Mouse (Mus musculus): ENCODE measurements around the gene Sept9. TPM values are rescaled to one million over a fixed set of nuclear protein-coding genes. Genes with fewer than 3 reads are reported as not detected.
A peak's percentile ranks its signal among the peaks of the same experiment; 100 is the strongest.

Sept9 gene
- polyA plus RNA-seq, 1 experiment from 2014 or later = 165 TPM

DNA sequence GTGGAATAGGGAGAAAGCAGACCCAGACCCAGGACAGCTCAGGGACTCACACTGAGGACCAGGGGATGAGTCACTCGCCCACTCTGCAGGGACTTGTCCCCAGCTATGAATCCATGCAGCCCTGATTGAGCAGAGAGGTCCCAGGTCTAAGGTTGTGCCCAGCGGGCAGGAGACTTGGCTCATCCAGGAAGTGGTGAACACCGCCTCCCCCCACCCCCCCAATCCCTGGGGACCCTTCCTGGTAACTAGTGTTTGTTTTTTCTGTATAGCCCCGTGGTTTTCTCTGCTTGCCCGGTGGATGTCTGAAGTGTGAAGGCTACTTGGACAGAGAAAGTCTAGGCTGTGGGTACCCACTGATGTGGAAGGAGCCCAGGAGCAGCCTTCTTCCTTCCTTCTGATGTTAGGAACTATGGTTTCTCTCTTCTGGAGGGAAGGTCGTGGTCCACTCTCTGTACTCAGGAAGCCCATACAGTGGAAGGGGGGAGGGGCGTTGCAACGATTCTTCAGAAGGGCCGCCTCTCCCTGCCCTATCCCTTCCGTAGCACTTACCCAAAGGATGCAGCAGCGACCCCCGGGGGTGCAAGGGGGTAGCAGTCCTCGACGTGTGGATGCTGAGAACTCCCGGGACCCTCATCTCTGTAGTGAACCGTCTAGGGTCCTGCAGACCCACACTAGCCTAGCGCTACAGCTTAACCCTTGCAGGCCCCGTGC lies 66.0 kb downstream of the Sept9 start:
- H3K4me2 ChIP-seq (replicated peaks) = peak overlapping the region; percentile 89
- no peaks in the 10 kb centered on the region for H3K36me3 ChIP-seq
- 0 out of 2 replicates have a peak overlapping the region, but pooled peaks have one; percentile 46 for H3K27ac ChIP-seq
- H3K9me3 ChIP-seq = no peaks in the 10 kb centered on the region
- peak; percentile 39 for ATAC-seq (ENCODE audit: low FRiP score, low read depth)
- peak overlapping the region; percentile 62 for H3K4me3 ChIP-seq
- 6% methylated on average over 18 of the region's 18 CpGs for WGBS
- H3K9ac ChIP-seq = peak overlapping the region; percentile 73; the same call in 1 of the 2 replicates
- H3K4me1 ChIP-seq = peaks cover 69% of the 10 kb centered on the region
- H3K27me3 ChIP-seq (replicated peaks) = no peaks in the 10 kb centered on the region

DNA sequence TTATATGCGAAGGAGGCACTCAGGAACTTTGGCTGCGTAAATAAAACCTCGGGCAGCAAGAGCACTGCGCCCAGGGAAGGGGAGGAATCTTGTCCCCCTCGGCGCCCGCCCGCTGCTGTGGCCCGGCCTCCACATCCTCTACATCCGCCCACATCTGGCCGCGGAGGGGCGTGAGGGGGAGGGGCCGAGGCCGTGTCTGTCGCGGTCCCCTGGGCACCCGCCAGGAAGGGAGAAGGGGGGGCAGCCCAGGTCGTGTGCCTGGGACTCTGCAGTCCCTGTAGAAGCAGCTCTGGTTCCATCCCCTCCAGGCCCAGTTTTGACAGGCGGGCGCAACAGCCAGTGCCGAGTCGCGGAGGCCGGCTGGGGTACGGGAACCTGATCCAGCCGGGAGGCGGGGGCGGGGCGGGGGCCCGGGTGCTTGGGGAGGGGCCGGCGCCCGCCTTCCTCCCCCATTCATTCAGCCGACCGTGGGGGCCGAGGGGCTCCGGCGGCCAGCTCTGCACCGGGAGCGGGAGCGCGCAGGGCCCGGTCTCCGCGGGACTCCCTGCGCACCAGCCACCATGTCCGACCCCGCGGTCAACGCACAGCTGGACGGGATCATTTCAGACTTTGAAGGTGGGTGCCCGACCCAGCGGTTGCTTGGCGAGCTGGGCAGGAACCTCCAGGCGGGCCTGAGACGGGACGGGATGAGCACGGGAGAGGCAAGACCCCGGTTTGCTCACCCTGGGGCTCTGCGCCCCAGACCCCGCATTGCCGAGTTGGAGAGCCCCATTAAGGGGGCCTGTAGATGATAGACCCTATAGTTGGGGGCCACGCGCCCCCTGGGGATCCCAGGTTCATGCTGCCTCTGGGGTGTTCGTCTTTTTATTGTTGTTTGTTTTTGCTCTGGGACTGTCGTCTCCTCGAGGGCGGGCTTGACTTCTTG lies 66.8 kb downstream of the Sept9 start:
- Histone ChIP-seq H3K9me3 (no peaks in the 10 kb centered on the region), H3K27ac (peak overlapping the region; percentile 46), H3K36me3 (no peaks in the 10 kb centered on the region), H3K4me3 (peak overlapping the region; percentile 62), H3K9ac (peak overlapping the region; percentile 73), H3K4me2 (replicated peaks) (peak overlapping the region; percentile 89), H3K27me3 (replicated peaks) (no peaks in the 10 kb centered on the region), H3K4me1 (peaks cover 69% of the 10 kb centered on the region)
- ATAC-seq (ENCODE audit: low FRiP score, low read depth) = peak; percentile 57
- under 1% methylated on average over 68 of the region's 69 CpGs for WGBS

DNA sequence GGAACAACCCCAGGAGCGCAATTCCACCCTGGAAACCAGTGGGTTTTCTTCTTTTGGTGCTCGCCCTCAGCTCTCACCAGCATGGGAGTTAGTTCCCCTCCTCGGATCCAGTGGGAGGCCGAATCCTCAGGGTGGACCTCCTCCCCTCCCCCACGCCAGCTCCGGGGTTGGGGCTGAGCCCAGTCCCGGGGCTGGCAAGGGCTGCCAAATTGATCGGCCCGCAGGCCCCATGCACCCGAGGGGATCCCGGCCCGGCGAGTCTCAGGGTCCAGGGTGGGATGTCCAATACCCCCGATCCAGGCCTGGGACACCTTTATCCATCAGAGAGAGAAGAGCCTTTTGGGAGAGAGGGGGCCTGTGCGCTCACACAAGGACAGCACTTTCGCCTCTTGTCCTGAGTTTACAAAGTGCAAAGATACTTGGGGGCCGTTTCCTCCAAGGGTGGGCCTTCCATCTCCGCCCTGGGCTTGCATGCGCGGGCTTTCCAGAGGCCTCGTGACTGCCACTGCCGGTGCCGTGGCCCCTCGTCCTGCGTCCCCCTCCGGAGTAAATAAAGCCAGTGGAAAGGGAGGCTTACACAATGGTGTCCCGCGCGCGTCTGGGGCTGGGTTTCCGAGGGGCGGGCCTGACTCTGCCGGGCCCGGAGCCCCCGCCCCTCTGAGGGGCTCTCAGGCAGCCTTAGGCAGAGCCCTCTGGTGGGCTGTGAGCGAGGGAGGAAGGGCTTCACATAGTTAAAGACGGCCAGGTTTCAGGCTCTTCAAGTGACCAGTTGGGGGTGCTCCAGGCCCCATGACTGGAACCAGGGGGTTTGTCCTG lies 67.7 kb downstream of the Sept9 start:
- Histone ChIP-seq H3K4me3 (peak overlapping the region; percentile 62), H3K9ac (peak overlapping the region; percentile 73), H3K27ac (peak overlapping the region; percentile 46; the same call in 1 of the 2 replicates), H3K4me1 (peaks cover 69% of the 10 kb centered on the region), H3K27me3 (replicated peaks) (no peaks in the 10 kb centered on the region), H3K4me2 (replicated peaks) (peak overlapping the region; percentile 89), H3K36me3 (no peaks in the 10 kb centered on the region), H3K9me3 (no peaks in the 10 kb centered on the region)
- peak; percentile 66 for ATAC-seq (ENCODE audit: low FRiP score, low read depth)
- under 1% methylated on average over 37 of the region's 37 CpGs for WGBS

GRCm38 (mm10) chr11:117267828-117268227 lies 68.4 kb downstream of the Sept9 start:
- H3K4me1 ChIP-seq = peaks cover 72% of the 10 kb centered on the region
- H3K27me3 ChIP-seq (replicated peaks) = no peaks in the 10 kb centered on the region
- peak overlapping the region; percentile 89 for H3K4me2 ChIP-seq (replicated peaks)
- peak overlapping the region; percentile 62 for H3K4me3 ChIP-seq
- H3K9me3 ChIP-seq = no peaks in the 10 kb centered on the region
- H3K9ac ChIP-seq = peak overlapping the region; percentile 73; the same call in 1 of the 2 replicates
- WGBS = 17% methylated on average over 4 of the region's 4 CpGs
- H3K36me3 ChIP-seq = no peaks in the 10 kb centered on the region
- no peak for ATAC-seq (ENCODE audit: low FRiP score, low read depth)
- no peak overlapping the region for H3K27ac ChIP-seq

DNA sequence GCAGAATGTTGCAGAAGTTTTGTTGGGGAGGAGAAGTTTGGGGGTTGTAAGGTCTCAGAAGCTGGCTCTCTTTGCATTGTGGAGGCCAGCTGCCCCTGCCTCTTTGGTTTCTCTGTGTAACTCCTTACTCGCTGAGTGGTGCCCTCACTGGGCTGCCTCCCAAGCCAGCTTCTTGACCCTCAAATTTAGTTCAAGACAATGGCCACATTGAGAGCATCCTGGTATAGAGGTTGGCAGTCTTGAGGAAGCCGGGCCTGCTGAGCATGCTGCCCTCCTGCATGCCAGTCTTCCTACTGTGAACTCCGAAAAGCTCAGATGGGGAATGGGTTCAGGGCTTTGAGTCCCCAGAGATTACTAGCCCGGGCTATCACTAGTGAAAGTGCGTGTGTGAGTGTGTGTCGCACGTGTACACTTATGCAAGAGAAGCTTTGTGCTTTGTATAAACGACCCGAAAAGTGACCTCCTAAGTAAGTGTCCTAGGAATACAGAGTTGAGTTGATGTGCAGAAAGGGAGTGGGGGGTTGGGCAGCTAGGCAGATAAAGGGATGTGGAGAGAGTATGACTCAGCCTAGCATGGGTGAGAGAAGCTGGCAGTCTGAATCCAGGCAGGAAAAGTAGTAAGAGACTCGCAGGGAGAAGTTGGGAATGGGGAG lies 69.0 kb downstream of the Sept9 start:
- H3K4me2 ChIP-seq (replicated peaks) = peak overlapping the region; percentile 89
- H3K36me3 ChIP-seq = no peaks in the 10 kb centered on the region
- peaks cover 72% of the 10 kb centered on the region for H3K4me1 ChIP-seq
- H3K27me3 ChIP-seq (replicated peaks) = no peaks in the 10 kb centered on the region
- H3K4me3 ChIP-seq = no peak overlapping the region
- ATAC-seq (ENCODE audit: low FRiP score, low read depth) = no peak
- WGBS = 51% methylated on average over 10 of the region's 10 CpGs
- 0 out of 2 replicates have a peak overlapping the region, but pooled peaks have one; percentile 23 for H3K27ac ChIP-seq
- H3K9ac ChIP-seq = 0 out of 2 replicates have a peak overlapping the region, but pooled peaks have one; percentile 10
- H3K9me3 ChIP-seq = no peaks in the 10 kb centered on the region

DNA sequence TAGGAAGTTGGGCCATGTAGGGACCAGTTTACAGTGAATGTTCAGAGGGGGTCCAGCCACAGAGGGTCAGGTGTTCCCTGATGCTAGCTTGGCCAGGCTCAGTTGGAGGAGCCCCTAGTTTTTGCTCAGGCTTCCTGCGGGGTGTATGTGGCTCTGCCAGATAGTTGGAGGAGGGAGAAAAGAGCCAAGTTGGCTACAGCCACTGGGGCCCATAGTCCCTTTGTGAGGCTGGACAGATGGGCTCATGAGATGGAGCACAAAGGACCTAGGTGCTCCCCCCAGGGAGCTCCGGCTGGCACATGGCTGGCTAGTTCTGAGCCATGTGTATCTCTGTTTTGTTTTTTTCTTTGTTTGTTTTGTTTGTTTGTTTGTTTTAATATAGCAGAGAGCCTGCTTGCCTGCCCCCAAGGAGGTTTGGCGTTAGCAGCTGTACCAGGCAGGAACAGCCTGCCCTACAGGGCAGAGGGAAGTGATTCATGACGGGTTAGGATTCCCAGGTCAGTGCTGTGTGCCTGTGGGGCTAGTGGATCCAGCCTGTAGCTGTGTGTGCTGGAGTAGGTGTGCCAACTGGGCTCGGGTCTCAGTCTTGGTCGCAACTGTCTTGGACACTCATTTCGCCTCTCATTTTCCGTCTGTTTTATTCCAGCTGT lies 69.7 kb downstream of the Sept9 start:
- Histone ChIP-seq H3K27me3 (replicated peaks) (no peaks in the 10 kb centered on the region), H3K4me1 (peaks cover 73% of the 10 kb centered on the region), H3K36me3 (no peaks in the 10 kb centered on the region), H3K9me3 (no peaks in the 10 kb centered on the region), H3K4me2 (replicated peaks) (peak overlapping the region; percentile 89), H3K4me3 (no peak overlapping the region), H3K9ac (no peak overlapping the region), H3K27ac (0 out of 2 replicates have a peak overlapping the region, but pooled peaks have one; percentile 23)
- WGBS = 51% methylated on average over 8 of the region's 8 CpGs
- ATAC-seq (ENCODE audit: low FRiP score, low read depth) = no peak

GRCm38 (mm10) chr11:117269946-117270345 lies 70.5 kb downstream of the Sept9 start:
- Histone ChIP-seq H3K36me3 (no peaks in the 10 kb centered on the region), H3K4me1 (peaks cover 71% of the 10 kb centered on the region), H3K9ac (peak overlapping the region; percentile 5; the same call in 1 of the 2 replicates), H3K27me3 (replicated peaks) (no peaks in the 10 kb centered on the region), H3K9me3 (no peaks in the 10 kb centered on the region), H3K4me2 (replicated peaks) (peak overlapping the region; percentile 89), H3K27ac (no peak overlapping the region), H3K4me3 (no peak overlapping the region)
- no peak for ATAC-seq (ENCODE audit: low FRiP score, low read depth)
- WGBS = 46% methylated on average over 6 of the region's 6 CpGs

GRCm38 (mm10) chr11:117274973-117275372 lies 75.5 kb downstream of the Sept9 start:
- Histone ChIP-seq H3K27ac (no peak overlapping the region), H3K4me3 (no peak overlapping the region), H3K4me1 (peaks cover 61% of the 10 kb centered on the region), H3K36me3 (no peaks in the 10 kb centered on the region), H3K9me3 (no peaks in the 10 kb centered on the region), H3K4me2 (replicated peaks) (no peak overlapping the region), H3K27me3 (replicated peaks) (no peaks in the 10 kb centered on the region), H3K9ac (no peak overlapping the region)
- no peak for ATAC-seq (ENCODE audit: low FRiP score, low read depth)
- WGBS = 70% methylated on average over 5 of the region's 5 CpGs

DNA sequence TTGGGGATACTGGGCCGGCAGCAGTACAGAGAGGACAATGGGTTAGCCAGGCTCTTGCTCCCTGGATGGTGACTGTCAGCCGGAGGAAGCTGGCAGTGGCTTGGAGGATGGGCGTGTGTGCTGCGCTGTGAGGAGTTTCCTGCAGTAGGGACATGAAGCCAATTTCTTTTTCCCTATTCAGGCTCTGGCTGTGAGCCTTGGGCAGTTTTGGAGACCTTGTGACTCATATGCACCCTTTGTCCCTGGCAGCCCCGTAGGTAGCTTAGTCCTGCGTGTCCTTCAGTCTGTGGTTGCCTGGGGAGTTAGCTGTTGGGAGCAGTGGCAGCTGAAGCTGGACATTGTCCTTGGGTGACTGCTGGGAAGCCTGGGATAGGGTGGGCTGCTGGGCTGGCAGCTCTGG lies 76.5 kb downstream of the Sept9 start:
- Histone ChIP-seq H3K9me3 (no peaks in the 10 kb centered on the region), H3K4me3 (no peak overlapping the region), H3K4me2 (replicated peaks) (0 out of 2 replicates have a peak overlapping the region, but pooled peaks have one; percentile 3), H3K36me3 (no peaks in the 10 kb centered on the region), H3K27ac (no peak overlapping the region), H3K4me1 (peaks cover 67% of the 10 kb centered on the region), H3K27me3 (replicated peaks) (no peaks in the 10 kb centered on the region), H3K9ac (0 out of 2 replicates have a peak overlapping the region, but pooled peaks have one; percentile 2)
- WGBS = 47% methylated on average over 6 of the region's 6 CpGs
- ATAC-seq (ENCODE audit: low FRiP score, low read depth) = no peak

DNA sequence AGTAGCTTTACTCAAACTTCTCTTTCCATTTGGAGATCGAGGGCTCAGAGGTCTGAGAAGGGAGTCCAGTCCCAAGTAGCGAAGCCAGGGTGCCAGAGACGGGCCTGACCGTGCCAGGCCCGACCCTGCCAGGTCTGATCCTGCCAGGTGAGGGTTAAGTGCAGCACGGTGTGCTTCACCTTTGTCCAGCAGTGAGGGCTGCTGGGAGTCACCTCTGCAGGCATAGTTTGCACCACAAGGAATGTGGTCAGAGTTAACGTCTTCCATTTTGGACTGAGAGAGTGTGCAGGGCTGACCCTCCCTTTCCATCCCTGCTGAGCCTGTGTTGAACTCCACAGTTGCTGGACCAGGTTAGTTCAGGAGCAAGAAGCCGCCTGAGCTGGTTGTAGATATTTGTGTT lies 77.5 kb downstream of the Sept9 start:
- Histone ChIP-seq H3K4me1 (peaks cover 77% of the 10 kb centered on the region), H3K27ac (no peak overlapping the region), H3K27me3 (replicated peaks) (no peaks in the 10 kb centered on the region), H3K9me3 (no peaks in the 10 kb centered on the region), H3K9ac (no peak overlapping the region), H3K36me3 (no peaks in the 10 kb centered on the region), H3K4me2 (replicated peaks) (no peak overlapping the region), H3K4me3 (no peak overlapping the region)
- WGBS = 73% methylated on average over 8 of the region's 8 CpGs
- ATAC-seq (ENCODE audit: low FRiP score, low read depth) = no peak

DNA sequence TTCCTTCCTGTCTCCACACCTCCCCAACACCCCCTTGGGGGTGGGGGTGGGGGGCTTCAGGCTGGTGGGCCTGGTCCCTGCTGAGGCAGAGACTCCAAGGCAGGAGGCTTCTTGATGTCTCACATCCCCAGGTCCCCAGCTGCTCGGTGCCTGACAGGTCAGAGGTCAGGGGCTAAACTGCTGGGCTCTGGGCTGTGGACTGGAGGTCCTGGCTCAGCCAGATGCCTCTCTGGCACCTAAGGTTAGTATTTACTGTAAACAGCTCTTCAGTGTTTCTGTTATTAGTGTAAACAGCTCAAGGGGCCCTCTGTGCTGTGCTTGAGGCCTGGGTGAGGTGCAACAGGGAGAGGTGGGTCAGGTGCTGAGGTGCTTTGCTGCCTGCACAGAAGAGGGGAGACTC lies 78.7 kb downstream of the Sept9 start:
- H3K4me2 ChIP-seq (replicated peaks) = no peak overlapping the region
- no peak overlapping the region for H3K9ac ChIP-seq
- 20% methylated on average over 1 of the region's 1 CpGs for WGBS
- ATAC-seq (ENCODE audit: low FRiP score, low read depth) = no peak
- no peak overlapping the region for H3K4me3 ChIP-seq
- H3K36me3 ChIP-seq = no peaks in the 10 kb centered on the region
- H3K9me3 ChIP-seq = no peaks in the 10 kb centered on the region
- H3K27me3 ChIP-seq (replicated peaks) = no peaks in the 10 kb centered on the region
- H3K27ac ChIP-seq = no peak overlapping the region
- H3K4me1 ChIP-seq = peaks cover 79% of the 10 kb centered on the region
